Mouse (Mus musculus) stomach, postnatal 0 days (tissue): ENCODE data around the gene Retreg1. TPM values are rescaled to one million over a fixed set of nuclear protein-coding genes. Genes with fewer than 3 reads are reported as not detected.
"Not testable (repeated sequence)": the region's sequence is repeated elsewhere in the genome, so short reads cannot be mapped to it uniquely, and the experiment has no call there.

Experiments
- ATAC-seq: fragments of 200-750 bp; cut with Nextera tagmentation; 2 replicates; pipeline ENCODE4 v1.8.0; 2017; ENCODE audit not compliant: low FRiP score, low TSS enrichment
- DNase-seq: peaks from one replicate; pipeline ENCODE4 v3.0.0-alpha.2; 2016; ENCODE audit warnings: low spot score
- H3K27ac ChIP-seq: fragments of 300-500 bp; sonication (generic); replicated peaks from 2 replicates; pipeline ENCODE4 v1.5.1; 2014; ENCODE audit warnings: mild to moderate bottlenecking, control low read depth
- H3K27me3 ChIP-seq: fragments of 300-500 bp; sonication (generic); 2 replicates; pipeline ENCODE4 v1.6.1; 2014; ENCODE audit warnings: low read length; ENCODE audit not compliant: control insufficient read depth, insufficient read depth
- H3K36me3 ChIP-seq: fragments of 300-500 bp; sonication (generic); 2 replicates; pipeline ENCODE4 v1.6.1; 2014; ENCODE audit warnings: low read length, mixed read lengths; ENCODE audit not compliant: control insufficient read depth, insufficient read depth
- H3K4me1 ChIP-seq: fragments of 300-500 bp; sonication (generic); replicated peaks from 2 replicates; pipeline ENCODE4 v1.6.1; 2014; ENCODE audit warnings: antibody characterized with exemption; ENCODE audit not compliant: control insufficient read depth, insufficient read depth
- H3K4me2 ChIP-seq: fragments of 300-500 bp; sonication (generic); replicated peaks from 2 replicates; pipeline ENCODE4 v1.6.1; 2014; ENCODE audit warnings: low read depth, mild to moderate bottlenecking, control low read depth, moderate library complexity
- H3K4me3 ChIP-seq: fragments of 300-500 bp; sonication (generic); 2 replicates; pipeline ENCODE4 v1.5.1; 2014; ENCODE audit warnings: low read depth, low read length, control low read depth
- H3K9ac ChIP-seq: fragments of 300-500 bp; sonication (generic); 2 replicates; pipeline ENCODE4 v1.6.1; 2014; ENCODE audit warnings: mild to moderate bottlenecking, low read length, control low read depth, mixed read lengths
- H3K9me3 ChIP-seq: fragments of 300-500 bp; sonication (generic); 2 replicates; pipeline ENCODE4 v1.6.1; 2016; ENCODE audit warnings: low read length; ENCODE audit not compliant: control insufficient read depth
- CTCF ChIP-seq: IDR thresholded peaks from 2 replicates; pipeline ENCODE4 v1.5.1; 2016; ENCODE audit warnings: antibody characterized with exemption, low read depth, mild to moderate bottlenecking, moderate library complexity
- EP300 ChIP-seq: optimal IDR thresholded peaks from 2 replicates; pipeline ENCODE3; 2016; ENCODE audit warnings: antibody characterized with exemption
- WGBS: fragments of 180-500 bp; shearing (Covaris S2); extraction: QIAGEN DNeasy Blood & Tissue Kit; methylation state at CpG from one replicate; pipeline ENCODE4 v1.1.7; 2014; 5-methylcytosine and 5-hydroxymethylcytosine counted together
- polyA plus RNA-seq: library from polyadenylated mRNA; unstranded; fragments of >200 nt; fragmentation: Nextera tagmentation; extraction: Ambion mirVana; gene quantifications from 2 replicates; pipeline ENCODE4 v1.2.1, GENCODE M21; 2015

The Retreg1 gene
- polyA plus RNA-seq, 1 experiment from 2014 or later = 32.8 TPM

DNA sequence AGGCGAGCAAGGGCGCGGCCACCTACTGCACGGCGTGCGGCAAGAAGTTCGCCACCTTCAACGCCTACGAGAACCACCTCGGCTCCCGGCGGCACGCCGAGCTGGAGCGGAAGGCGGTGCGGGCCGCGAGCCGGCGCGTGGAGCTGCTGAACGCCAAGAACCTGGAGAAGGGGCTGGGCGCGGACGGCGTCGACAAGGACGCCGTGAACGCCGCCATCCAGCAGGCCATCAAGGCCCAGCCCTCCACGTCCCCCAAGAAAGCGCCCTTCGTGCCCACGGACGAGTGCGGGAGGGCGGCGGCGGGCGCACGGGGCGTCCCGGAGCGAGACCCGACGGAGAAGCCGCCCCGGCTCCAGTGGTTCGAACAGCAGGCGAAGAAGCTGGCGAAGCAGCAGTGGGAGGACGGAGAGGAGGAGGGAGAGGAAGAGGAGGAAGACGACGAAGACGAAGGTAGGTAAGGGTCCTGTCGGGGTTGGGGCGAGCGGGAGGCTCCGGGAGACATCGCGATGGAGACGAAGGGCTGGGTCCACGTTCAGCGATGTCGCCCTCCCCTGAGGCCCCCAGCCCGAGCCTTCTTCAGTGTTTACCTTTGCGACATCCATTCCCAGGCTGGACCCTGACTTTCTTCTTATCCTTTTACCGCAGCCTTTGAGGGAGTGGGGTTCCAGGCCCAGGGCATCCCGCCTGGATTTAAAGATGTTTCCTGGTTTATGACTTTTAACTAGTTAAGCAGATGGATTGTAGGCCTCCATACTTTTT is 141.9 kb downstream of the Retreg1 start:
- WGBS = under 1% methylated on average over 57 of the region's 71 CpGs
- H3K36me3 ChIP-seq = peaks cover 2% of the 10 kb centered on the region; the same call in 1 of the 2 replicates
- peaks cover 6% of the 10 kb centered on the region for H3K4me1 ChIP-seq
- H3K9me3 ChIP-seq = no peaks in the 10 kb centered on the region
- H3K27me3 ChIP-seq = no peaks in the 10 kb centered on the region
- TF ChIP-seq CTCF (no peak), EP300 (no peak)
- H3K27ac ChIP-seq = peak overlapping the region; percentile 93
- H3K9ac ChIP-seq = peak overlapping the region; percentile 93
- peak overlapping the region; percentile 96 for H3K4me2 ChIP-seq
- H3K4me3 ChIP-seq = peak overlapping the region; percentile 97
- ATAC-seq (no peak), DNase-seq (no peak)

DNA sequence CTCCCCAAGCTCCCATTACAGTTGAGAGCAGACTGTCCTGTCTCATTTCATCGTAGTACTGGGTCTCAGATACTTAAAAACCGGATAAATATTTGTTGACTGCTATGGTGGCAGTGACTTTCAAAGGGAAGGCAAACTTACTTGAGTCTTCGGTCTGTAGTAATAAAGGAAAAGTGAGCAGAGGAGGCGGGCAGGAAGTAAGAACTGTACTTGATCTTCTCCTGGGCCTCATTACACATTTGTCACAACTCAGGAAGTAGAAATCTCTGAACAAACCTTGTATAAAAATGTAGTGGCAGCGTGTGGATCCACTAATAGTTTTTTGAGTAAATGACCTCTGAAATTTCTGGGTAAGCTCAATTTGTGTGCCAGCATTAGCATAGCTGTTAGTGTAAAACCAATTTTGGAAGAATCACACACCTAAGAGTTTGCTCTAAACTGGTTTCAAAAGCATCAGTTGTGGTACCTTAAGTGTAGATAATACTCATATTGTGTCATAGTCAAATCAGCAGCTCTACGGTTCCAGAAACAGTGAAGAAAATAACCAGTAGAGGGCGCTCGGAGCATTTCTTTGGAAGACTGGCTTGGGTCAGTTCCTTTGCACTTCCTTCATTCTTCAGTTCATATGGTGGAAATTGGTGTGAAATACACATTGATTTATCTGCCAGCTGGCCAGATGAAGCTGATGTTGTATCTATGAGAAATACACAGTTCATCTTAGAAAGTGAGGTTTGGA is 150.2 kb downstream of the Retreg1 start:
- peaks cover 13% of the 10 kb centered on the region; the same call in 1 of the 2 replicates for H3K36me3 ChIP-seq
- no peak for ATAC-seq
- WGBS = 54% methylated on average over 8 of the region's 8 CpGs

DNA sequence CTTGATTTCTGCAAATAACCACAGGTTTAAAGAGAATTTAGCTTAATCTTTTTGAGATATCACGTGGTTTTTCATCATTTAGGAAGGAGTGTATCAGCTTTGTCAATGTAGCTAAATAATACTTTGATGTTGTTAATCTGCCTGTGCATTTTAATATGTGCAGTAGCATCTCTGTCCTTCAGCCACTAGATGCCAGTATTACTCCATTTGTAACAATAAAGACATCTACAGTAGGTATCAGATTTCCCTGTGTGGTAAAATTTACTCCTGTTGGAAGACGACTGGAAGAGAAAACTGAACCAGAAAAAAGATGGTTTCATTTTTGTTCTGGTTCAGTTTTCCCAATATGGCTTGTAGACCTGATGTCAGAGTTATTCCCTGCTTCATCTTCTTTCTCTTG is 152.5 kb downstream of the Retreg1 start:
- WGBS = 38% methylated on average over 2 of the region's 2 CpGs
- Histone ChIP-seq H3K27ac (no peak overlapping the region), H3K4me3 (no peak overlapping the region), H3K9me3 (no peaks in the 10 kb centered on the region), H3K27me3 (no peaks in the 10 kb centered on the region), H3K4me2 (no peak overlapping the region), H3K36me3 (peaks cover 11% of the 10 kb centered on the region; the same call in 1 of the 2 replicates), H3K9ac (no peak overlapping the region), H3K4me1 (no peaks in the 10 kb centered on the region)
- DNase-seq (no peak), ATAC-seq (no peak)
- peak; percentile 86 for TF ChIP-seq CTCF
- TF ChIP-seq EP300 = no peak

More for the DNA sequence above, 150.2 kb downstream of the Retreg1 start:
- peak; percentile 39 for DNase-seq
- H3K9me3 ChIP-seq = no peaks in the 10 kb centered on the region
- H3K4me1 ChIP-seq = no peaks in the 10 kb centered on the region
- no peak overlapping the region for H3K4me3 ChIP-seq
- H3K27ac ChIP-seq = no peak overlapping the region
- H3K9ac ChIP-seq = no peak overlapping the region
- no peaks in the 10 kb centered on the region for H3K27me3 ChIP-seq
- TF ChIP-seq CTCF (peak; percentile 82), EP300 (no peak)
- H3K4me2 ChIP-seq = no peak overlapping the region

DNA sequence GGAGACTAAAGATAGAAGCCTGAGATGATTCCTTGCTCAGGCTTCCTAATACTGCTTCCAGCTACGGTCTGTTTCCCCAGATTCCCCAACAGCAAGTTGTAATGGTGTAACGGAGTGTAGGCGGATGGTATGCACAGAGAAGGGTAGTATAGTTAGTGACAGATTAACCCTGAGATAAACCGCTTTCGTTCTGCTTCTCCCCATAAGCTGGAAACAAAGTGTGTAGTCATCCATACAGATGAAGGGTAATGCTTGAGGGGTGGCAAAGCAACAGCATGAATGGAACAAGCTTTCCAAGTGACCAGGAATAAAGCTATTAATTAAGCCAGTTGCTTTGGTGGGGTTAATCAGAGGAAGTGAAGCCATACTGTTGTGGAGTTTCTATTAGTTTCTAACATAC is 156.6 kb downstream of the Retreg1 start:
- H3K4me3 ChIP-seq, H3K4me2 ChIP-seq, H3K9ac ChIP-seq, ATAC-seq, H3K27ac ChIP-seq, DNase-seq, H3K36me3 ChIP-seq, H3K27me3 ChIP-seq, H3K4me1 ChIP-seq, H3K9me3 ChIP-seq: not testable (repeated sequence)
- 74% methylated on average over 5 of the region's 5 CpGs for WGBS

DNA sequence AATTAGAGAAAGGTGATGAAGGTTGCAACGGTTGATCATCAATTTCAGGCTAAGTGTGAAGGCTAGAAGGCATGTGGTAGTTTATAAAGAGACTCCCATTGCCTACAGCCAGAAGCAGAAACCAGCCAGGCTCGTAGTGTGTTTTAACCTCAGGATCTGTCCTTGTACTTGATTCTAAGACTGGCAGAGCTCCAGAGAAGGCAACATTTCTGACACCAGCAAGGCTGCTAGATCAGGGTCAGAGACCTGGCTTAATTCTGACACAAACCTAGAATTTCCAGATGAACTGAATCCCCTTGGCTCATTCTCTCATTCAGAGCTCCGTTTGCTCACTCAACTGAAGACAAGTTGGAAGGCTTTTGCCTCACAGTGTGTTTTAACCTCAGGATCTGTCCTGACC is 165.6 kb downstream of the Retreg1 start:
- Histone ChIP-seq H3K36me3 (no peaks in the 10 kb centered on the region), H3K4me3 (no peak overlapping the region), H3K27me3 (no peaks in the 10 kb centered on the region), H3K4me2 (no peak overlapping the region), H3K9me3 (no peaks in the 10 kb centered on the region), H3K9ac (no peak overlapping the region), H3K4me1 (no peaks in the 10 kb centered on the region), H3K27ac (no peak overlapping the region)
- ATAC-seq (no peak), DNase-seq (no peak)
- WGBS = 62% methylated on average over 3 of the region's 3 CpGs
- TF ChIP-seq CTCF (no peak), EP300 (no peak)

DNA sequence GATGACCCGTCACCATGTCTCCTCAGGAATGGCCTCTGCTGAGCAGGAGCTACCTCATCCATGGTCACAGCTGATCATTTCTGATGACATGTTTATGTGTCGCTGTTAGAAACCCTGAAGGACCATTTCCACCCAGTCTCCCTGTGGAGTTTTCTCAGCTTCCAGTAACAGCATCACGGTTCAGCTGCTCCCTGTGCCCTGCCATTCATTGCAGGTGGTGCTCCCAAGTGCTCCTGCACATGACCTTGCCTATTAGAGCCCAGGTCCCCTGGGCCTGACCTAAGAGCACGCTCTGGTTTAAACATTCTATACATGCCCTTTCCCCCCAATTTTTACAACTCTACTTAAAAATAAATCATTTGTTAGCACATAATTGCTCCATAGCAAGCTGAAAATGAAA is 169.9 kb downstream of the Retreg1 start:
- ATAC-seq (no peak), DNase-seq (no peak)
- Histone ChIP-seq H3K4me1 (no peaks in the 10 kb centered on the region), H3K27ac (no peak overlapping the region), H3K4me2 (no peak overlapping the region), H3K36me3 (no peaks in the 10 kb centered on the region), H3K9ac (no peak overlapping the region), H3K27me3 (no peaks in the 10 kb centered on the region), H3K9me3 (no peaks in the 10 kb centered on the region), H3K4me3 (no peak overlapping the region)
- WGBS = 54% methylated on average over 4 of the region's 4 CpGs
- TF ChIP-seq CTCF = no peak
- no peak for TF ChIP-seq EP300
